Mouse (Mus musculus) CH12.LX (cell line): Measurements from ENCODE around the gene B3gnt3. TPM values are rescaled to one million over a fixed set of nuclear protein-coding genes. Genes with fewer than 3 reads are reported as not detected.

ENCODE experiments used
- DNase-seq: peaks from one replicate; pipeline ENCODE4 v3.0.0-alpha.2; 2013; ENCODE audit errors: extremely low read depth
- H3K27ac ChIP-seq: 2 replicates; pipeline ENCODE4 v1.5.1; 2012; ENCODE audit warnings: low read depth, mild to moderate bottlenecking, control low read depth, moderate library complexity; ENCODE audit not compliant: insufficient read depth
- H3K27me3 ChIP-seq: replicated peaks from 2 replicates; pipeline ENCODE3; 2012; ENCODE audit warnings: inconsistent platforms
- H3K36me3 ChIP-seq, 2 experiments: replicated peaks in 1 of 2; 2 replicates each; pipeline versions ENCODE3 to v1.6.1; 2012; ENCODE audit warnings: inconsistent platforms in 1 of 2, low read length in 1 of 2, mild to moderate bottlenecking in 1 of 2, mixed read lengths in 1 of 2, moderate library complexity in 1 of 2; ENCODE audit not compliant: control insufficient read depth in 1 of 2, insufficient read depth in 1 of 2
- H3K4me1 ChIP-seq, 2 experiments: 2 replicates each; pipeline ENCODE4 v1.6.1; 2012; ENCODE audit warnings: inconsistent platforms in 1 of 2, moderate library complexity in 1 of 2; ENCODE audit not compliant: insufficient read depth in 2 of 2, control insufficient read depth in 1 of 2
- H3K4me2 ChIP-seq: 2 replicates; pipeline ENCODE4 v1.6.1; 2012; ENCODE audit warnings: low read depth, mild to moderate bottlenecking, control low read depth; ENCODE audit not compliant: poor library complexity, insufficient read depth, severe bottlenecking
- H3K4me3 ChIP-seq, 3 experiments: fragments of 150-350 bp in 1 of 3; sonication (generic) in 1 of 3; replicated peaks in 1 of 3; 2 replicates each; pipeline versions ENCODE3 to v1.5.1; 2011 to 2012; ENCODE audit warnings: low read depth in 2 of 3, low read length in 2 of 3, mild to moderate bottlenecking in 2 of 3, moderate library complexity in 2 of 3, control low read depth in 1 of 3, improper control_type of control experiment in 1 of 3, inconsistent platforms in 1 of 3, mixed read lengths in 1 of 3; ENCODE audit not compliant: poor library complexity in 1 of 3
- H3K79me2 ChIP-seq: replicated peaks from 2 replicates; pipeline ENCODE4 v1.6.1; 2012; ENCODE audit warnings: mild to moderate bottlenecking, moderate library complexity; ENCODE audit not compliant: control insufficient read depth, poor library complexity, insufficient read depth, severe bottlenecking; ENCODE audit errors: extremely low read depth
- H3K9ac ChIP-seq: 2 replicates; pipeline ENCODE4 v1.6.1; 2012; ENCODE audit warnings: low read depth, mild to moderate bottlenecking, control low read depth, moderate library complexity; ENCODE audit not compliant: insufficient read depth
- H3K9me3 ChIP-seq: replicated peaks from 2 replicates; pipeline ENCODE3; 2012; ENCODE audit warnings: low read length, inconsistent platforms, mixed read lengths
- BHLHE40 ChIP-seq: IDR thresholded peaks from 2 replicates; pipeline ENCODE4 v1.6.1; 2011; ENCODE audit warnings: mild to moderate bottlenecking, low read depth, low read length, improper control_type of control experiment
- CHD2 ChIP-seq: IDR thresholded peaks from 2 replicates; pipeline ENCODE4 v1.6.1; 2011; ENCODE audit warnings: low read length, improper control_type of control experiment
- E2F4 ChIP-seq: IDR thresholded peaks from 2 replicates; pipeline ENCODE4 v1.6.1; 2011; ENCODE audit warnings: low read depth, low read length, improper control_type of control experiment; ENCODE audit not compliant: insufficient replicate concordance
- ELF1 ChIP-seq: IDR thresholded peaks from 2 replicates; pipeline ENCODE4 v1.6.1; 2014; ENCODE audit warnings: low read depth, mild to moderate bottlenecking, inconsistent platforms, low read length, improper control_type of control experiment
- EP300 ChIP-seq: IDR thresholded peaks from 2 replicates; pipeline ENCODE4 v1.6.1; 2011; ENCODE audit warnings: low read length, improper control_type of control experiment
- HCFC1 ChIP-seq: IDR thresholded peaks from 2 replicates; pipeline ENCODE4 v1.6.1; 2012; ENCODE audit warnings: low read depth, mild to moderate bottlenecking, inconsistent platforms, low read length, improper control_type of control experiment
- IRF4 ChIP-seq: IDR thresholded peaks from 2 replicates; pipeline ENCODE4 v1.6.1; 2014; ENCODE audit warnings: low read depth, mild to moderate bottlenecking, inconsistent platforms, low read length, improper control_type of control experiment
- JUN ChIP-seq: IDR thresholded peaks from 2 replicates; pipeline ENCODE4 v1.6.1; 2011; ENCODE audit warnings: low read depth, mild to moderate bottlenecking, low read length, improper control_type of control experiment, moderate library complexity; ENCODE audit not compliant: insufficient read depth
- MAFK ChIP-seq: IDR thresholded peaks from 2 replicates; pipeline ENCODE4 v1.6.1; 2011; ENCODE audit warnings: low read length, improper control_type of control experiment; ENCODE audit not compliant: insufficient replicate concordance
- MEF2A ChIP-seq: IDR thresholded peaks from 2 replicates; pipeline ENCODE4 v1.6.1; 2014; ENCODE audit warnings: low read depth, mild to moderate bottlenecking, inconsistent platforms, low read length, improper control_type of control experiment, borderline replicate concordance
- MXI1 ChIP-seq: IDR thresholded peaks from 2 replicates; pipeline ENCODE4 v1.6.1; 2011; ENCODE audit warnings: mild to moderate bottlenecking, low read depth, low read length, improper control_type of control experiment
- NELFE ChIP-seq: IDR thresholded peaks from 2 replicates; pipeline ENCODE4 v1.6.1; 2011; ENCODE audit warnings: low read depth, low read length, improper control_type of control experiment
- SMC3 ChIP-seq: IDR thresholded peaks from 2 replicates; pipeline ENCODE4 v1.6.1; 2011; ENCODE audit warnings: low read depth, low read length, improper control_type of control experiment
- USF1 ChIP-seq: IDR thresholded peaks from 2 replicates; pipeline ENCODE4 v1.6.1; 2014; ENCODE audit warnings: low read depth, mild to moderate bottlenecking, inconsistent platforms, low read length, improper control_type of control experiment
- USF2 ChIP-seq: conservative IDR thresholded peaks from 2 replicates; pipeline ENCODE4 v1.6.1; 2011; ENCODE audit warnings: low read depth, low read length, improper control_type of control experiment
- ZC3H11A ChIP-seq: IDR thresholded peaks from 2 replicates; pipeline ENCODE4 v1.6.1; 2012; ENCODE audit warnings: low read depth, mild to moderate bottlenecking, inconsistent platforms, low read length, improper control_type of control experiment
- ZKSCAN1 ChIP-seq: IDR thresholded peaks from 2 replicates; pipeline ENCODE4 v1.6.1; 2012; ENCODE audit warnings: low read depth, inconsistent platforms, low read length, improper control_type of control experiment, borderline replicate concordance
- ZMIZ1 ChIP-seq: IDR thresholded peaks from 2 replicates; pipeline ENCODE4 v1.6.1; 2012; ENCODE audit warnings: low read depth, mild to moderate bottlenecking, inconsistent platforms, low read length, improper control_type of control experiment
- dilution Hi-C: fragments of 300-500 bp; cut with MboI; formaldehyde crosslinking; loops from 2 replicates; pipeline ENCODE4 v1.14.3; 2020; ENCODE audit warnings: low sequenced_read_pairs; ENCODE audit not compliant: extremely low pct_unique_long_range_greater_than_20kb, extremely low pct_ligation_motif_present
- in situ Hi-C: fragments of 300-500 bp; cut with MboI; formaldehyde crosslinking; loops from 3 replicates; pipeline ENCODE4 v1.14.3; 2019; ENCODE audit warnings: low sequenced_read_pairs, low pct_ligation_motif_present, low pct_unique_long_range_greater_than_20kb, mixed read lengths
- polyA plus RNA-seq: library from polyadenylated mRNA; unstranded; fragments of >175 nt; gene quantifications from 2 replicates; pipeline ENCODE4 v1.2.1, GENCODE M21; 2012; ENCODE audit warnings: low read depth; ENCODE audit not compliant: insufficient read length
- total RNA-seq, 2 experiments: library from RNA; depleted of rRNA; stranded (reverse); fragments of 300-350 nt in 1 of 2; fragments of >200 nt in 1 of 2; gene quantifications; 2 replicates each; pipeline ENCODE4 v1.2.3; 2012 to 2014

Gene B3gnt3
- total and polyA plus RNA-seq, 3 experiments = 0.24 to 0.98 TPM; not detected in 1

DNA sequence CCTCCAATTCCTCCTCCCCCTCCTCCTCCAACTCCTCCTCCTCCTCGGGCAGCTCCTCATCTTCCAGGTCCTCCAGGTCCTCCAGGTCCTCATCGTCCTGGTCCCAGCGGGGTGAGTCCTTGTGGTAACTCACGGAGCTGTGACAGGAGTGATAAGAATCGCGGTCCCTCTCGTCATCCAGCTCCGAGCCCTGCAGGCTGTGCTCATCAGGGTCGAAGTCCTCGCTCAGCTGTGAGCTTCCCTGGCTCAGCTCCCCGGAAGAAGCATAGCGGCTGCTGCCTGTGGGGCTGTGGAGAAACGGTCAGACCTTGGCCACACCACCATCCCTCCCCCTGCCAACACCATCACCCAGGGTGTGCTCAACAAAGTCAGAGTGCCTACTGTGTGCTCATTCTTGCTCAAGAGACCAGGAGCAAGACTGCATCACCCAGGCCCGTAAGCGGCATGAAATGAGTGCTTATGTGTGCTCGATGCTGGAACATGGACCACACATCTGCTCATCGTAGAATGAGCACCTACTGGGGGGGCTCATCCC, 43.0 kb downstream of the B3gnt3 start:
- dilution Hi-C loops (no loop called here), in situ Hi-C loops (no loop called here)
- Histone ChIP-seq H3K36me3 (no peaks in the 10 kb centered on the region), H3K4me3 (no peak overlapping the region), H3K4me2 (no peak overlapping the region), H3K79me2 (no peaks in the 10 kb centered on the region), H3K4me1 (peaks cover 3 to 4% of the 10 kb centered on the region in 2 experiments; a peak in 3 of 4 replicates), H3K27ac (no peak overlapping the region), H3K27me3 (peaks cover 3% of the 10 kb centered on the region), H3K9ac (no peak overlapping the region), H3K9me3 (no peaks in the 10 kb centered on the region)
- DNase-seq = no peak
- no peak for TF ChIP-seq E2F4
- TF ChIP-seq USF2 = no peak
- TF ChIP-seq MEF2A = no peak

DNA sequence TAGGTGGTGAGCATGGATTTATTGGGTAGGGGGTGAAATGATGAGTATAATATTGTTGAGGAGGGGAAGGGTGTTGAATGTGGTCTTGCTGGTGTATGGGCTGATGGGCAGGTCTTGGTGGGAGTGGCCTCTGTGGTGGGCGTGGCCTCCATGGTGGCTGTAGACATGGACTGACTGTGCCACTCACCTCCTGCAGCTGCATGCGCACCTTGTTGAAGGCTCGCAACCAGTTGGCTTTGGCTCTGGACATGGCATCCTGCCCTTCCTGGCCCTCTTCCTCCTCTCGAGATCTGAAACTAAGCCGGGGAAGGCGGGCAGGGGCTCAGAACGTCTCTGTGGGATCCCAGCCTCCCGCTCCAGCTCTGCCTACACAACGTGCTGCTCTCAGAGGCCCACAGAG, 43.8 kb downstream of the B3gnt3 start:
- peaks cover 3 to 4% of the 10 kb centered on the region in 2 experiments; a peak in 3 of 4 replicates for H3K4me1 ChIP-seq
- H3K27ac ChIP-seq = no peak overlapping the region
- in situ Hi-C loops = no loop called here
- TF ChIP-seq ZMIZ1 (no peak), EP300 (no peak), ELF1 (no peak), IRF4 (no peak), MAFK (no peak), BHLHE40 (no peak), MEF2A (no peak), CHD2 (no peak), ZC3H11A (no peak), ZKSCAN1 (no peak), JUN (no peak), E2F4 (no peak), NELFE (no peak), USF2 (no peak), HCFC1 (no peak), MXI1 (no peak), USF1 (no peak), SMC3 (no peak)
- H3K27me3 ChIP-seq = peaks cover 1% of the 10 kb centered on the region
- H3K4me2 ChIP-seq = no peak overlapping the region
- no peaks in the 10 kb centered on the region for H3K36me3 ChIP-seq
- no peak overlapping the region for H3K9ac ChIP-seq
- no peaks in the 10 kb centered on the region for H3K79me2 ChIP-seq
- dilution Hi-C loops = no loop called here
- H3K4me3 ChIP-seq = no peak overlapping the region
- no peaks in the 10 kb centered on the region for H3K9me3 ChIP-seq
- DNase-seq = no peak
